ENCODE assay signal across 16 mouse cellular contexts in genomic region chr4:137769635-137770034, GRCm38 (mm10). TPM values are rescaled to one million over a fixed set of nuclear protein-coding genes. Genes with fewer than 3 reads are reported as not detected.
DNase-seq lines count a peak whose midpoint lies in the region; ATAC-seq and TF ChIP-seq lines count a peak whose summit lies in the region.
"Had no signal": no experiment of that assay in that cellular context is flagged by ENCODE, and none has a peak within 500 bp of the region (broad histone marks: within the 10 kb centered on the region; RNA-seq: fewer than 3 reads in every experiment).

No protein-coding gene starts in this region.

- no peak overlapping the region for H3K9ac ChIP-seq in forebrain, embryonic 14.5 days (ENCODE audit: low read length)
- 0 out of 2 replicates have a peak overlapping the region, but pooled peaks have one; percentile 18 for H3K9ac ChIP-seq in neural tube, embryonic 11.5 days (ENCODE audit: low read length)
- H3K9ac ChIP-seq in heart, postnatal 0 days (replicated peaks; ENCODE audit: low read depth, low read length), result no peak overlapping the region
- H3K9ac ChIP-seq in liver, postnatal 0 days (replicated peaks), result no peak overlapping the region
- H3K9ac ChIP-seq: lung, embryonic 15.5 days had no signal

- H3K27ac ChIP-seq in forebrain, embryonic 10.5 days, result peak overlapping the region; percentile 48; the same call in 1 of the 2 replicates
- no peak overlapping the region for H3K27ac ChIP-seq in forebrain, embryonic 14.5 days (ENCODE audit: low read depth, low read length)
- no peak overlapping the region for H3K27ac ChIP-seq in neural tube, embryonic 11.5 days (ENCODE audit: low read depth, low read length)
- no peak overlapping the region for H3K27ac ChIP-seq in heart, postnatal 0 days (ENCODE audit: low read depth)
- H3K27ac ChIP-seq in liver, postnatal 0 days (ENCODE audit: low read depth), result no peak overlapping the region
- H3K27ac ChIP-seq: hindbrain, postnatal 0 days; kidney, postnatal 0 days; limb, embryonic 10.5 days; lung, embryonic 15.5 days had no signal

- H3K4me3 ChIP-seq in forebrain, embryonic 10.5 days, result no peak overlapping the region
- no peak overlapping the region for H3K4me3 ChIP-seq in forebrain, embryonic 14.5 days (ENCODE audit: low read depth, low read length)
- no peak overlapping the region for H3K4me3 ChIP-seq in neural tube, embryonic 11.5 days (ENCODE audit: low read depth, low read length)
- H3K4me3 ChIP-seq in heart, postnatal 0 days (ENCODE audit: low read depth, low read length), result no peak overlapping the region
- H3K4me3 ChIP-seq in liver, postnatal 0 days (ENCODE audit: low read depth, low read length), result no peak overlapping the region
- H3K4me3 ChIP-seq: limb, embryonic 10.5 days; lung, embryonic 15.5 days had no signal

- TF ChIP-seq EP300 in heart, postnatal 0 days (IDR thresholded peaks at IDR 0.05; ENCODE audit: low read depth), result no peak
- no peak for TF ChIP-seq EP300 in liver, postnatal 0 days (IDR thresholded peaks at IDR 0.05; ENCODE audit: low read depth)

- no peaks in the 10 kb centered on the region for H3K9me3 ChIP-seq in forebrain, embryonic 10.5 days
- H3K9me3 ChIP-seq in forebrain, embryonic 14.5 days (replicated peaks; ENCODE audit: control insufficient read depth, low read length), result no peaks in the 10 kb centered on the region
- H3K9me3 ChIP-seq in neural tube, embryonic 11.5 days (ENCODE audit: control insufficient read depth, low read length), result no peaks in the 10 kb centered on the region
- H3K9me3 ChIP-seq in heart, postnatal 0 days (replicated peaks; ENCODE audit: control insufficient read depth, low read length), result no peaks in the 10 kb centered on the region
- no peaks in the 10 kb centered on the region for H3K9me3 ChIP-seq in liver, postnatal 0 days (ENCODE audit: low read length)
- H3K9me3 ChIP-seq: G1E; limb, embryonic 10.5 days; lung, embryonic 15.5 days had no signal

- 63% methylated on average over 7 of the region's 7 CpGs for WGBS in forebrain, embryonic 10.5 days
- 71% methylated on average over 7 of the region's 7 CpGs for WGBS in forebrain, embryonic 14.5 days
- 63% methylated on average over 7 of the region's 7 CpGs for WGBS in neural tube, embryonic 11.5 days
- WGBS in heart, postnatal 0 days, result 18% methylated on average over 7 of the region's 7 CpGs
- whole genome bisulfite sequencing in liver, postnatal 0 days (ENCODE audit: insufficient replicate concordance), result 51% methylated on average over 7 of the region's 7 CpGs

- no peak for ATAC-seq in forebrain, embryonic 14.5 days
- no peak for ATAC-seq in neural tube, embryonic 11.5 days (ENCODE audit: insufficient read depth, low FRiP score, low TSS enrichment)
- ATAC-seq in heart, postnatal 0 days (ENCODE audit: insufficient read depth, low read depth), result peak; percentile 28; the same call in 1 of the 2 replicates
- ATAC-seq in liver, postnatal 0 days, result no peak
- ATAC-seq: hindbrain, postnatal 0 days; midbrain, embryonic 16.5 days had no signal

- no peak overlapping the region for H3K4me2 ChIP-seq in forebrain, embryonic 14.5 days (ENCODE audit: low read length)
- H3K4me2 ChIP-seq in neural tube, embryonic 11.5 days (ENCODE audit: low read depth), result no peak overlapping the region
- H3K4me2 ChIP-seq in heart, postnatal 0 days (ENCODE audit: low read depth, low read length), result no peak overlapping the region
- H3K4me2 ChIP-seq in liver, postnatal 0 days (ENCODE audit: low read depth, low read length), result no peak overlapping the region
- H3K4me2 ChIP-seq: lung, embryonic 15.5 days had no signal

- no peaks in the 10 kb centered on the region for H3K36me3 ChIP-seq in forebrain, embryonic 10.5 days (replicated peaks)
- H3K36me3 ChIP-seq in forebrain, embryonic 14.5 days (ENCODE audit: control insufficient read depth, insufficient read depth, low read length), result no peaks in the 10 kb centered on the region
- no peaks in the 10 kb centered on the region for H3K36me3 ChIP-seq in neural tube, embryonic 11.5 days (ENCODE audit: control insufficient read depth, insufficient read depth, low read length)
- no peaks in the 10 kb centered on the region for H3K36me3 ChIP-seq in heart, postnatal 0 days (replicated peaks; ENCODE audit: control insufficient read depth, insufficient read depth, low read length)
- no peaks in the 10 kb centered on the region for H3K36me3 ChIP-seq in liver, postnatal 0 days (replicated peaks; ENCODE audit: insufficient read depth, low read length)
- H3K36me3 ChIP-seq: G1E; limb, embryonic 10.5 days; lung, embryonic 15.5 days had no signal

- no peak for DNase-seq in forebrain, embryonic 10.5 days (ENCODE audit: extremely low spot score, low spot score)
- DNase-seq in forebrain, embryonic 14.5 days (ENCODE audit: low spot score), result no peak
- DNase-seq in neural tube, embryonic 11.5 days (ENCODE audit: low spot score), result no peak
- DNase-seq in neural tube, embryonic 10.5 days (ENCODE audit: extremely low spot score, low spot score), result no peak
- DNase-seq in heart, postnatal 0 days (ENCODE audit: low spot score), result no peak
- peak; percentile 47 for DNase-seq in lung, postnatal 36 days
- DNase-seq in thymus, adult 18-20 months, result no peak
- DNase-seq in liver, postnatal 0 days, result no peak
- DNase-seq: cerebellum, adult 9-11 months; layer of hippocampus, adult 9-11 months had no signal

- TF ChIP-seq CTCF in heart, postnatal 0 days (IDR thresholded peaks at IDR 0.05; ENCODE audit: low read depth), result no peak
- TF ChIP-seq CTCF in liver, postnatal 0 days (IDR thresholded peaks at IDR 0.05; ENCODE audit: low read depth), result no peak

- H3K4me1 ChIP-seq in forebrain, embryonic 10.5 days, result peaks cover 75% of the 10 kb centered on the region
- peaks cover 15% of the 10 kb centered on the region for H3K4me1 ChIP-seq in forebrain, embryonic 14.5 days (ENCODE audit: control insufficient read depth, insufficient read depth, low read length)
- peaks cover 13% of the 10 kb centered on the region for H3K4me1 ChIP-seq in neural tube, embryonic 11.5 days (ENCODE audit: control insufficient read depth, insufficient read depth, low read length)
- H3K4me1 ChIP-seq in heart, postnatal 0 days (ENCODE audit: control insufficient read depth, insufficient read depth), result 0 out of 2 replicates have a peak, but pooled peaks cover 3% of the 10 kb centered on the region
- H3K4me1 ChIP-seq in liver, postnatal 0 days (ENCODE audit: insufficient read depth), result peaks cover 38% of the 10 kb centered on the region

- no peaks in the 10 kb centered on the region for H3K27me3 ChIP-seq in forebrain, embryonic 10.5 days (ENCODE audit: poor library complexity, severe bottlenecking)
- no peaks in the 10 kb centered on the region for H3K27me3 ChIP-seq in forebrain, embryonic 14.5 days (replicated peaks; ENCODE audit: control insufficient read depth, insufficient read depth, low read length)
- no peaks in the 10 kb centered on the region for H3K27me3 ChIP-seq in neural tube, embryonic 11.5 days (ENCODE audit: control insufficient read depth, insufficient read depth, low read length)
- H3K27me3 ChIP-seq in heart, postnatal 0 days (ENCODE audit: control insufficient read depth, insufficient read depth, low read length), result peaks cover 7% of the 10 kb centered on the region; the same call in 1 of the 2 replicates
- no peaks in the 10 kb centered on the region for H3K27me3 ChIP-seq in liver, postnatal 0 days (ENCODE audit: insufficient read depth, low read length)
- H3K27me3 ChIP-seq: lung, embryonic 15.5 days had no signal

RNA-seq across cellular contexts. Expression of gene Alpl, which starts 26.5 kb away (rescaled TPM):
- 20.3 and 20.7 TPM in 2 replicates for polyA plus RNA-seq in forebrain, embryonic 10.5 days (2016; fragmentation: Nextera tagmentation; extraction: Ambion mirVana)
- polyA plus RNA-seq in forebrain, embryonic 14.5 days (2014; fragmentation: Nextera tagmentation; extraction: Ambion mirVana), result 7.4 and 7.7 TPM in 2 replicates
- polyA plus RNA-seq in neural tube, embryonic 11.5 days (2014; fragmentation: Nextera tagmentation; extraction: Ambion mirVana), result 8.2 and 12.3 TPM in 2 replicates
- 1.9 and 2.4 TPM in 2 replicates for total RNA-seq in heart, postnatal 0 days (2014; rRNA removed; ENCODE audit: low replicate concordance)
- 2.2 and 2.3 TPM in 2 replicates for polyA plus RNA-seq in heart, postnatal 0 days (2015; fragmentation: Nextera tagmentation; extraction: Ambion mirVana)
- polyA plus RNA-seq in liver, postnatal 0 days (2015; fragmentation: Nextera tagmentation; extraction: Ambion mirVana), result 14.7 and 18.7 TPM in 2 replicates
- total RNA-seq: G1E had no signal
- polyA plus RNA-seq: G1E had no signal
